Mouse (Mus musculus): Measurements from ENCODE around the gene Zfp712. TPM values are rescaled to one million over a fixed set of nuclear protein-coding genes. Genes with fewer than 3 reads are reported as not detected.

The Zfp712 gene
- under 1 TPM; 0.59 to 0.81 TPM for total RNA-seq (2021)
- long read RNA-seq, experiment 1, partial matches to known transcripts, result 0 of 1 reads
- long read RNA-seq, experiment 1, other reads (novel, unspliced or antisense), result 0 of 1 reads
- long read RNA-seq, experiment 2, result 0 reads

DNA sequence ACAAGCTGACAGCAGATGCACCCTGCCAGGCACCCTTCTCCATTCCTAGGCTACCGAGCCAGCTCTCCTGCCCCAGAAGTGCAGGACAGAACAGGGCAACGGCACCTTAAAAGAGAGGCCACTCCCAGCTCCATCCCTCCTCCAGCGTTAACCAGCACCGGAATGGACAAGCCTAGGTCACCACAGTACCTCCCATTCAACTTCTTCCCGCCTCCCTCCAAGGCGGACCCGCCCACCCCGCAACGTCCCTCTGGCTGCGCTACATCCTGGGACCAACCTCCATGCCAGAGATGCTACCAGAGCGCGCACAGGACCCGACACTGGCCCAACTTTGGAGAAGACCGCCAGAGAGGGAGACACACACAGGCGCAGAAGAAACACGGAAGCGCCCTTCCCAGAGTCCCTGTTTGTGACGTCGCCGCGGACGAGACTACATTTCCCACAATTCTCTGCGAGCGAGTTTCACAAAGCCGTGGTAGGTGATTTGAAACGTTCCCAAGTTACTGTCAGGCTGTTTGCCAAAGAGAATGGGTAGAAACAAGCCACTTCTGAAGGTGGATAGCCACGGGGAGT lies at the start of gene Zfp712:
Gene Zfp712, minus strand, starts transcription at position 385 of the 573 bp plus-strand sequence.
- intact Hi-C loops (cut with DNase I), result loop anchor here (2.0 kb wide), 1 partner anchor 48 kb away; the partner anchor contains the start of gene Gm28557

DNA sequence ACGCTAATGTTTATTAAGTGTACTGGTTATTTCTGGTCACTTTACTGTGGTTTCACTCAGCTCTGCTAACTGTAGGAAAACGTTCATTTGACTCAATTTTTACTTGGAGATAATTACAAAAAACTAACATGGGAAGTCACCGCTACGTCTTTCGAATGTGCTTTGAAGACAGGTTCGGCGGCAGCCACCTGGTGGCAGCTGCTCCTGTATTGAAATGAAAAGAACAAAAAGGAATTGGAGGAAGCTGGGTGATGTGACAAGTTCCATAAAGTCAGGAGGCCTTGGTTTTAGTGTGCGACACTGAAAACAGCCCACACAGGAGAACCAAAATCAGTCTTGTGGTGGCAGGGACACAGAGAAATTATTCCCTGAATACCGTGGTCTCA lies 47.8 kb upstream of the Zfp712 start:
- DNase-seq, result no peak

More for the DNA sequence above, at the start of gene Zfp712:
- peak; percentile 84 to 90 for DNase-seq

DNA sequence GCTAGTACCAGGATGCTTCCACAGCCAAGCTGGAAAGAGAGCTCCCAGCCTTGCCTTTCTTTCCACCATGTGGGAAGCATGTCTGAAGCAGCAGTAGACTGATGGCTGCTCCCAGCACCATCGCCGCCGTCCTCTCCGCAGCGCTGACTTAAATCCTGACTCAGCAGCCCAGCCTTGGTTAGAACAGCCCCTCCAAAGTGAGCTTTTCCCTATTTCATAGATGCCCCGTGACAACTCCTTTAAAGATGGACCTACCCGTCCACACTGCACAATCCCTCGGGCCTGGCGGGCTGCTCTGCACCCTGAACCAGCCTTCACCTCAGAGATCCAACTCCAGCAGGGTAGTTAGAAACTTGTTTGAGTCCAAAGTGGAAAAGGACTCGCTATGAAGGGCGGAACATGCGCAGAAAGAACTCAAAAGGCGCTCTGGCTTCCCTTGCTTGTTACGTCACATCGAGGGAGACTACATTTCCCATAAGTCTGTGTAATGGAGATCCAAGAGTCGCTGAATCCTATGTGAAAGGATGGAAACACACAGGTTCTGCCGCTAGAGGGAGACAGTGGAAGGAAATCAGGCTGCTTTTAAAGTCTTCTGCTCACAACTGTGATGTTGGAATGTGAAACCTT lies 47.3 kb upstream of the Zfp712 start, which contains the start of gene Gm28557:
Gene Gm28557, minus strand, starts transcription at position 411 of the 627 bp plus-strand sequence.
- intact Hi-C loops (cut with DNase I), result loop anchor here (2.0 kb wide), 1 partner anchor 48 kb away; the partner anchor contains the start of gene Zfp712
- DNase-seq, result peak; percentile 75 to 84

More for the DNA sequence above, 47.8 kb upstream of the Zfp712 start:
- intact Hi-C loops (cut with DNase I), result loop anchor here (2.0 kb wide), 1 partner anchor 48 kb away; the partner anchor contains the start of gene Zfp712

DNA sequence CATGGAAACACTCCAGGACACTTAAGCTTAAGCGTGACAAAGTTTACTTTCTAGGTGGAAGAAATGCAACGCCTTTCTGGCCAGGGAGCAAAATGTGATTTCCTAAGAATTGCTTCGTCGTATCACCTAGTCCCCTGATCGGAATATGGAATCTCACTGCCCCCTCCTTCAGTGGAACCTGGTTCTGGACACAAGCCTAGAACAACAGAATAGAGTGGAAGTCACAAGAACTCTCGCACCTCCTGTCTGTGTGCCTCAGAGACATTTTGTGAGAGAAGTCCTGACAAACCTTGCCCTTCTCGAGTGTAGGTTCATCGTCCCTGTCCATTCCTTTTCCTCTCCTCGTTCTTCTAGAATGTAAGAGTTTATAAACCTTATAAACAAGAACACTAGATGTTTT lies 46.7 kb upstream of the Zfp712 start:
- intact Hi-C loops (cut with DNase I), result loop anchor here (2.0 kb wide), 1 partner anchor 47 kb away; the partner anchor contains the start of gene Zfp712
- DNase-seq, result no peak

DNA sequence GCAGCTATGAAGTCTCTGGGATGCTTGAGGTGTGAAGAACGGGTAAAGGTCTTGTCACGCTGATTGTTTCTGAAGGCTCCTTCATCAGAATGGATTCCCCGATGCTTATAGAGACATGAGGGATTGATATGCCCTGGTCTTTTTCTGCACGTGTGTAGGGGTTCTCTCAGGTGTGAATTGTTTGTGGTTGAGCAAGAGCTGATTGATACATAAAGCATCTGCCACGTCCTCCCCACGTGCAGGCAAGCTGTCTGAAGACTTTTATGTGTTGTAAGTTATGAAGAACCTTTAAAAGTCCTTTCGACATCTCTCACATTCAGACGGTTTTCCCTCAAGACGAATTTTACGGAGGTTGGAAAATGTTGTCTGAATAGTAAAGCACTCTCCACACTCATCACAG lies 36.9 kb upstream of the Zfp712 start, which contains the start of gene Zfp708:
Gene Zfp708, minus strand, starts transcription at position 101 of the 400 bp plus-strand sequence.
- intact Hi-C loops (cut with DNase I), result no loop called here
- DNase-seq, result no peak

DNA sequence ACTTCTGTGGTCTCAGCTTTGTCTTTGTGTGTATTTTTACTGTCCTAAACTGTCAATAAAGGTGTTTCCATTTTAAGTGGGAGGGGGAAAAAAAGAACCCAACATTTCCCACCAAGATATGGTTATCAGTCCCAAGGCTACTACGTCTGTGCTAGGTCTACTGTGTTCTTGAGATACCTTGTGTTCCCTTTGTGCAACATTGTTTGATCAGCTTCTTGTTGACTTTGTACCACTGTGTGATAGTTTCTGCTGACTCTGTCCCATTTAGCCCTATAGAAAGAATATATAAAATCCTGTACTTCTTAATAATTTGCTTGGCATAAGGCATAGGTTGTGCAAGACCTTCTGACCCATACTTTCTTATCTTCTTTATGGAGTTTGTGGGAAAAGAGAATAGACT lies 29.2 kb upstream of the Zfp712 start:
- DNase-seq, result no peak
- intact Hi-C loops (cut with DNase I), result no loop called here

DNA sequence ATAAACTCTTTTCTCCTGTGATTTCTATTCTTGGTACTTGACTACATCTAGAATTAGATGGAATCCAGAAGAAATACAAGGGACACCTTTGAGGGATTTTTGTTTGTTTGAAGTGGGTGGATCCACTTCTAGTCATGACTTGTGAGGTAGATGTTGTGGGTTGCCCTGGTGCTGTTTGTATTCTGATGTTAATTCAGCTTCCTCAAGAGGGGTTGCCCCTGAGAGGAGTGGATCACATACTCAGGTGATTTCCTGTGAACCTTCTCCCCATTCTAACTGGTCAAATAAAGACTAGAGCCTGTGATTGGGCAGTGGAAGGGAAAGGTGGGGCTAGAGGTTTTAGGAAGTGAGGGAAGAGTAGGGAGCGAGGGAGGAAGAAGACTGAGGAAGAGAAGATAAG lies 21.0 kb upstream of the Zfp712 start:
- intact Hi-C loops (cut with DNase I), result no loop called here
- DNase-seq, result no peak

DNA sequence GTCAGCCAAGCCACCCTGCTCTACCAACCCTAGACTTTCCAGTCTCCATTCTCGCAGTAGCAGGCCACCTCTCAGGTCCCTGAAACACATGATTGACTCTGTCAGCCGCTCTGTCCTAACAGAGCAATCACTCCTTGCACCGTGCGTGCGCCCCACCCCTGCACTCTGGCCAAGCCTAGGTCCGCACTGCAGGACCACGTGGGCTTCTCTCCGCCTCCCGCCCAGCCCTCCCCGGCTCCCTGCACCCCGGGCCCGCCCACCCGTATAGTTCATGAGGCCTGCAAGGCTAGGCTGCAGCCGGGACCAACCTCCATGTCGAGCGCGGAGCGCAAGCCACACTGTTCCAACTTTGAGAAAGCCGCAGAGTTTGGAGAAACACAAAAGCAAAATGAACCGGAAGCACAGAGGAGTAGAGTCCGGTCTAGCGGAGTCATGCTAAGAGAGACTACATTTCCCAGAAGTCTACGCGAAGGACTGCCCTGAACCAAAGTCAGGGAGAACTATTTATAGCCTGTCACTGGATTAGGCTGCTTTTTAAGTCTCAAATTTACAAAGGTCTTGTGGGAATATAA lies 20.3 kb upstream of the Zfp712 start:
- intact Hi-C loops (cut with DNase I), result no loop called here
- DNase-seq, result peak; percentile 66 to 69

DNA sequence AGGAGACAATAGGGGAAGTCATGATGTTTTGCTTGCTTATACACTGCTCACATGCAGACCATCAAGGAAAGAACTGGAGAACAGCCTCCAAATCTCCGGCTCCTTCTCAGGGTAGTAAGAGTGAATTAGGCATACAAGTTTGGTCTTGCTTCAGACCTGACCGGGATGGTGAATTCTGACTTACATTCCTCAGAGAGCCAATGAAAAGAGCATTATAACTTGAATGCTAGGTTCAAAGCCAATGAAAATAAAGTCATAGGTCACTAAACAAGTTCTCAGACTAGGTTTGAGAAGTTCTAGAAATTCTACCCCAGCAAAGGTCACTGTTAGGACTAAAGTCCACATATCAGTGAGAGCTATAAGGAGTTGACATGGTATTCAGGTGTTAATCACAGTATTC lies 16.3 kb upstream of the Zfp712 start:
- intact Hi-C loops (cut with DNase I), result no loop called here
- no peak for DNase-seq

DNA sequence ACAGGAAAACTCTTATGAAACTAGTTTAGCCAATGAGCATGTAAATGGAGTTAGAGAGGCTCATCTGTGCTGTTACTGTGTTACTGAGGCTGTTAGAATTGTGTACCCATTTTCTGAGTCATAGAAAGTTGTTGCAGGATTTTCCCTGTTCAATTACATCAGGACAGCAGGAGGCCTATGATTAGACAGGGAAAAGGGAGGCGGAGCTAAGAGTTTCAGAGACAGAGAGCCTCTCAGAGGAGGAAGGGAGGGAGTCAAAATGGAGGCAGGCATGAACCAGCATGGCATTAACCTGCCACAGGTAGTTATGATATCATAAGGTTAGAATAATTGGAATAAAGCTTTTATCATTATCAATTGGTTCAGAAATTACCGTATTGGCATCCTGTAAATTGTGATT lies 11.8 kb upstream of the Zfp712 start:
- no peak for DNase-seq
- intact Hi-C loops (cut with DNase I), result no loop called here

DNA sequence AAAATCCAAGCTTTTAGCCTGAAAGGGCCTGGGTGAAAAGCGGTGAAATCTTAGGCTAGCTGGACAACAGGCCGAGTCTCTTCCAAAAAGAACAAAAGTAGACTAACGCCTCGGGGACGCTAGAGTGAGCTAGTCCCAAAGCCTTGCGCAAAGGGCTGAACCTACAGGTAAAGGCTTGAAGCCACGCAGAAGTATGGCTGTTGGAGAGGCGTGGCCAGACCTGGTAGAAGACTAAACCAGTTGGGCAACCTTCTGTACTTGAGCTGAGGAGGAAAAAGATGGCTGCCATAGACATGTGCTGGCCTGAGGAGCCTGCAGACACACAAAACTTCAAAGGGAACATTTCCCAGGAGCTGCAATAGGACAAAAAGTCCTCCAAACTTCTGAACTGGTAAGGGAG lies 4.4 kb upstream of the Zfp712 start:
- intact Hi-C loops (cut with DNase I), result no loop called here
- no peak for DNase-seq

DNA sequence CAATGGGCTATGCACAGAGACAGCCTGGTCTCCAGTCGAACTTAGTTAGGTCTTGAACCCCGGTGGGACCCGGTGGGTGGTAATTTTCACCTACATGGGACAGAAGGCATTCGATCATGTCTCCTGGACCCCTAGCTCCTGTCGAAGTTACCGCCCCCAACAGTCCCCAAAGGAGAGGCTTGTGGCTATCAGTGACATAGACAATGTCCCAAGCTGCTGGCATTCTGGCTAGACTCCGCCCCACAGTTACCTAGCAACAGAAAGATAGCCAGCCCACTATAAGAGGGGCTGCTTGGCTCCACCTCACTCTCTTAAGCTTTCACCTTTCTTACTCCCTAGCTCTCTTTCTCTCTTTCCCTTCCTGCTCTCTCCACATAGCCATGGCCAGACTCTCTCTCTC lies 1.5 kb upstream of the Zfp712 start:
- intact Hi-C loops (cut with DNase I), result no loop called here
- DNase-seq, result no peak

DNA sequence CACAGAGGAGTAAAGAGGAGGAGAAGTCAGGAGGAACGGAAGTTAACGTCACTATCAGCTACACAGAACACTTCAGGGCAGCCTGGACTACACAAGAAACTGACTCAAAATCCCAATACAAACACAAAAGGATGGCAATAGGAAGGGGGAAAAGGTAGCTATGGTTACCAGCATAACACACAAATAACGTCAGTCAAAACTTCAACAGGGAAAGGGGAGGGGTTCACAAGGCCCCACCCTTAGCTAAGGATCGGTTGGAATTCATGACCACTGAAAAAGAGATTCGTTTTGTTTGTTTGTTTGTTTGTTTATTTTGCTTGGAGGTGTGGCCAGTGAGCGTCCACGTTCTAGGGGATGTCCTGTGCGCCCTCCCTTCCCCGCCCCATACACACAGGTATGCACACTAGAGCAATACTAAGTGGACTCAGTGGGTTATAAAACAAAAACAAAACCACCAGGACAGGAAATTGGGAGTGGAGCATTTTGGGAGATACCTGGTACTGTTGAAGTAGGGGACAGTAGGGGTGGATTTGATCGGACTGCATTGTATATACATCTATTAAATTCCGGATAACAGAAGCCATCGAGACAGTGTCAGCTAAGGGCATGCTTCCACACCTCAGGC lies 697 bp downstream of the Zfp712 start:
- DNase-seq, result no peak
- intact Hi-C loops (cut with DNase I), result loop anchor here (2.0 kb wide), 1 partner anchor 49 kb away; the partner anchor contains the start of gene Gm28557

Other genes with a start within 250 kb of the Zfp712 start
- under 1 TPM; 0.44 to 0.87 TPM for gene Gm10767, start 156.3 kb downstream of the Zfp712 start, total RNA-seq (2021)
- 1 to 10 TPM in 1 of 2 experiments, under 1 TPM in 1; 0.61 to 1.8 TPM for gene Zfp708, start 36.8 kb upstream of the Zfp712 start, total RNA-seq (2021)
- gene Gm28557, start 47.4 kb upstream of the Zfp712 start, total RNA-seq (2021), result 1 to 10 TPM; 1.1 to 2.0 TPM
- under 1 TPM; 0.43 to 0.54 TPM for gene Rslcan18, start 55.1 kb upstream of the Zfp712 start, total RNA-seq (2021)
- gene Zfp759, start 60.5 kb upstream of the Zfp712 start, total RNA-seq (2021), result 1 to 10 TPM; 2.7 to 4.3 TPM
- gene Rsl1, start 112.0 kb upstream of the Zfp712 start, total RNA-seq (2021), result 1 to 10 TPM; 1.6 to 1.9 TPM
- under 1 TPM; 0.32 to 0.64 TPM for gene Zfp455, start 133.3 kb upstream of the Zfp712 start, total RNA-seq (2021)
- gene Zfp458, start 217.3 kb upstream of the Zfp712 start, total RNA-seq (2021), result under 1 TPM; 0.69 to 0.92 TPM
- 1 to 10 TPM; 3.7 to 3.8 TPM for gene Zfp457, start 245.3 kb upstream of the Zfp712 start, total RNA-seq (2021)